In genomic region chr2:167594444-167594934, GRCm38 (mm10) we compare ENCODE assay signal across 9 mouse cellular contexts. TPM values are rescaled to one million over a fixed set of nuclear protein-coding genes. Genes with fewer than 3 reads are reported as not detected.
DNase-seq lines count a peak whose midpoint lies in the region; ATAC-seq and TF ChIP-seq lines count a peak whose summit lies in the region.
"Had no signal": no experiment of that assay in that cellular context is flagged by ENCODE, and none has a peak within 500 bp of the region (broad histone marks: within the 10 kb centered on the region; RNA-seq: fewer than 3 reads in every experiment).

No protein-coding gene starts in this region.

- no peak for TF ChIP-seq EP300 in liver, postnatal 0 days (IDR thresholded peaks at IDR 0.05; ENCODE audit: low read depth)

- H3K4me3 ChIP-seq in midbrain, postnatal 0 days (ENCODE audit: low read depth, low read length) = no peak overlapping the region
- H3K4me3 ChIP-seq in midbrain, embryonic 15.5 days = no peak overlapping the region
- no peak overlapping the region for H3K4me3 ChIP-seq in liver, postnatal 0 days (ENCODE audit: low read depth, low read length)
- no peak overlapping the region for H3K4me3 ChIP-seq in thymus, adult 2 months (ENCODE audit: control insufficient read depth, insufficient read depth, low read length)

- no peak for TF ChIP-seq POLR2A in thymus, adult 2 months (IDR thresholded peaks at IDR 0.05; ENCODE audit: control insufficient read depth, extremely low read depth, insufficient read depth, low read length, poor library complexity)

- intact Hi-C loops in heart, postnatal 14 days (cut with DNase I) = no loop called here

- no peak overlapping the region for H3K9ac ChIP-seq in midbrain, postnatal 0 days (replicated peaks; ENCODE audit: low read length, poor library complexity, severe bottlenecking)
- H3K9ac ChIP-seq in midbrain, embryonic 15.5 days = no peak overlapping the region
- H3K9ac ChIP-seq in liver, postnatal 0 days (replicated peaks) = no peak overlapping the region

- H3K36me3 ChIP-seq in midbrain, postnatal 0 days (ENCODE audit: insufficient read depth, low read length) = no peaks in the 10 kb centered on the region
- H3K36me3 ChIP-seq in midbrain, embryonic 15.5 days (replicated peaks) = no peaks in the 10 kb centered on the region
- no peaks in the 10 kb centered on the region for H3K36me3 ChIP-seq in liver, postnatal 0 days (replicated peaks; ENCODE audit: insufficient read depth, low read length)
- H3K36me3 ChIP-seq in thymus, adult 2 months (ENCODE audit: control insufficient read depth, insufficient read depth, low read length) = no peaks in the 10 kb centered on the region
- H3K36me3 ChIP-seq: G1E had no signal

- DNase-seq in midbrain, postnatal 0 days (ENCODE audit: low spot score) = peak; percentile 85
- DNase-seq in heart, postnatal 14 days = peak; percentile 92 to 95
- peak; percentile 58 to 65 for DNase-seq in layer of hippocampus, adult 8-10 months (ENCODE audit: low spot score in 2 of 2)
- DNase-seq in liver, postnatal 0 days = peak; percentile 56
- DNase-seq in right cerebral cortex, postnatal 4 days = peak; percentile 59
- no peak for DNase-seq in thymus, adult 2 months

- H3K9me3 ChIP-seq in midbrain, postnatal 0 days (ENCODE audit: low read length) = no peaks in the 10 kb centered on the region
- H3K9me3 ChIP-seq in midbrain, embryonic 15.5 days = no peaks in the 10 kb centered on the region
- H3K9me3 ChIP-seq in liver, postnatal 0 days (ENCODE audit: low read length) = no peaks in the 10 kb centered on the region
- H3K9me3 ChIP-seq: G1E had no signal

- H3K4me1 ChIP-seq in midbrain, postnatal 0 days (ENCODE audit: insufficient read depth, low read length) = no peaks in the 10 kb centered on the region
- H3K4me1 ChIP-seq in midbrain, embryonic 15.5 days = peaks cover 7% of the 10 kb centered on the region; the same call in 1 of the 2 replicates
- H3K4me1 ChIP-seq in liver, postnatal 0 days (ENCODE audit: insufficient read depth) = peaks cover 4% of the 10 kb centered on the region; the same call in 1 of the 2 replicates
- peaks cover under 1% of the 10 kb centered on the region; the same call in 1 of the 2 replicates for H3K4me1 ChIP-seq in thymus, adult 2 months (replicated peaks; ENCODE audit: control insufficient read depth, insufficient read depth, low read length)

- H3K27ac ChIP-seq in midbrain, postnatal 0 days (ENCODE audit: low read depth, low read length) = no peak overlapping the region
- no peak overlapping the region for H3K27ac ChIP-seq in midbrain, embryonic 15.5 days
- peak overlapping the region; percentile 57 for H3K27ac ChIP-seq in liver, postnatal 0 days (ENCODE audit: low read depth)
- H3K27ac ChIP-seq in thymus, adult 2 months (ENCODE audit: control insufficient read depth, insufficient read depth, low read length) = no peak overlapping the region

- 20% methylated on average over 10 of the region's 10 CpGs for WGBS in midbrain, postnatal 0 days
- 28% methylated on average over 10 of the region's 10 CpGs for WGBS in midbrain, embryonic 15.5 days
- WGBS in liver, postnatal 0 days (ENCODE audit: insufficient replicate concordance) = 55% methylated on average over 10 of the region's 10 CpGs
- WGBS in thymus, adult 2 months = 84% methylated on average over 10 of the region's 10 CpGs

- H3K27me3 ChIP-seq in midbrain, postnatal 0 days (ENCODE audit: insufficient read depth, low read length) = no peaks in the 10 kb centered on the region
- no peaks in the 10 kb centered on the region for H3K27me3 ChIP-seq in midbrain, embryonic 15.5 days (replicated peaks)
- H3K27me3 ChIP-seq in liver, postnatal 0 days (ENCODE audit: insufficient read depth, low read length) = 0 out of 2 replicates have a peak, but pooled peaks cover 2% of the 10 kb centered on the region
- H3K27me3 ChIP-seq in thymus, adult 2 months (ENCODE audit: control insufficient read depth, insufficient read depth, low read length) = no peaks in the 10 kb centered on the region

- peak; percentile 59 for ATAC-seq in midbrain, postnatal 0 days (ENCODE audit: low FRiP score)
- ATAC-seq in midbrain, embryonic 15.5 days (replicated peaks) = no peak
- peak; percentile 52 for ATAC-seq in frontal cortex, adult (ENCODE audit: low TSS enrichment)
- peak; percentile 65 for ATAC-seq in liver, postnatal 0 days

- 0 out of 2 replicates have a peak, but pooled peaks have one; percentile 25 for TF ChIP-seq CTCF in midbrain, postnatal 0 days (IDR thresholded peaks at IDR 0.05)
- TF ChIP-seq CTCF in liver, postnatal 0 days (IDR thresholded peaks at IDR 0.05; ENCODE audit: low read depth) = no peak
- TF ChIP-seq CTCF in thymus, adult 2 months (IDR thresholded peaks at IDR 0.05; ENCODE audit: borderline replicate concordance, control insufficient read depth, extremely low read depth, insufficient read depth, low read length, poor library complexity) = no peak

- no peak overlapping the region for H3K4me2 ChIP-seq in midbrain, postnatal 0 days (ENCODE audit: low read depth, low read length, poor library complexity, severe bottlenecking)
- H3K4me2 ChIP-seq in midbrain, embryonic 15.5 days = no peak overlapping the region
- H3K4me2 ChIP-seq in liver, postnatal 0 days (ENCODE audit: low read depth, low read length) = no peak overlapping the region

RNA-seq across cellular contexts. Expression of gene Ube2v1, which starts 37.4 kb away (rescaled TPM):
- 191 and 233 TPM in 2 replicates for total RNA-seq in midbrain, postnatal 0 days (2014; rRNA removed)
- 402 and 414 TPM in 2 replicates for polyA plus RNA-seq in midbrain, postnatal 0 days (2015; fragmentation: Nextera tagmentation; extraction: Ambion mirVana)
- 327 TPM in 2 replicates for polyA plus RNA-seq in midbrain, embryonic 15.5 days (2015; fragmentation: Nextera tagmentation; extraction: Ambion mirVana)
- 100 to 1,000 TPM in 1 of 2 experiments, 10 to 100 TPM in 1; 93.8 to 102 TPM for total RNA-seq in heart, postnatal 14 days (2021)
- total RNA-seq in layer of hippocampus, adult 8-10 months (2022) = 100 to 1,000 TPM; 196 to 224 (median 216) TPM
- 122 TPM in 2 replicates for polyA plus RNA-seq in liver, postnatal 0 days (2015; fragmentation: Nextera tagmentation; extraction: Ambion mirVana)
- 161 and 174 TPM in 2 replicates for polyA plus RNA-seq in thymus, adult 2 months (2012; rRNA removed)

RNA-seq across cellular contexts. Expression of gene Snai1, which starts 56.5 kb away (rescaled TPM):
- total RNA-seq in midbrain, postnatal 0 days (2014; rRNA removed) = 0.28 and 0.71 TPM in 2 replicates
- 3.8 and 5.1 TPM in 2 replicates for polyA plus RNA-seq in midbrain, postnatal 0 days (2015; fragmentation: Nextera tagmentation; extraction: Ambion mirVana)
- polyA plus RNA-seq in midbrain, embryonic 15.5 days (2015; fragmentation: Nextera tagmentation; extraction: Ambion mirVana) = 5.1 and 6.4 TPM in 2 replicates
- 1 to 10 TPM; 3.0 to 3.1 TPM for total RNA-seq in heart, postnatal 14 days (2021)
- total RNA-seq in layer of hippocampus, adult 8-10 months (2022) = 1 to 10 TPM in 1 of 4 experiments, under 1 TPM in 3; 0.28 to 1.1 (median 0.53) TPM
- polyA plus RNA-seq in liver, postnatal 0 days (2015; fragmentation: Nextera tagmentation; extraction: Ambion mirVana) = 1.6 and 2.3 TPM in 2 replicates
- polyA plus RNA-seq in thymus, adult 2 months (2012; rRNA removed) = 10.6 and 10.7 TPM in 2 replicates
- total RNA-seq: G1E had no signal
- polyA plus RNA-seq: G1E had no signal
